Mouse (Mus musculus): Measurements from ENCODE around the gene Cd93.
A peak's percentile ranks its signal among the peaks of the same experiment; 100 is the strongest.

Gene Cd93

GRCm38 (mm10) chr2:148442172-148442571 lies 1.2 kb downstream of the Cd93 start:
- no peak for DNase-seq (ENCODE audit: low spot score in 2 of 2)

- no peak for DNase-seq (ENCODE audit: low spot score in 2 of 2)
Observed at GRCm38 (mm10) chr2:148441421-148441820, 1.9 kb downstream of the Cd93 start.

DNA sequence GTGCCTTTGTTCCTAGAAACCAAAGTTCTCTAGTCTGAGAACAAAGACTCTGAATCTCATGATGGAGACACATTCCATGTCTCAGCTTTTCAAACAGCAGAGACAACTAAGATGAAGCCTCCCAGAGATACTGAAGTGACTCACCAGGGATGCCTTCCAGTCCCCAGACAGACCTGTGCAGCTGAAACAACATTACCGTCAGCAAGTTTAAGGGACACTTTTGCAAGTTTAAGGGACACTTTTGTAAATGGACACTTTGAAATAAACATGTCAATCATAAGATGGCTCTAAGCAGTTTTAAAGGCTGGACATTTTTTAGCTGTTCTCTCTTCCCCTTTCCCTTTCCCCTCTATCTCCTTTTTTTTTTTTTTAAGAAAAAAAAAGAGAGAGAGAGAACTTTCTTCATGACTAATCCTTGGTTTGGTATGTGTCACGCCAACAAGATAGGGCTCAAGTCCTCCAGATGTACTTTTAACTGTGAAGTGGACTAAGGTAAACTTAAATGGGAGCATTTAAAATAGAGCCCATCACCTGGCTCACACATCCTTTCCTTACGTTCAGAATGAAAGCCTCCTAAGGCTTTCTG lies 3.6 kb downstream of the Cd93 start:
- no peak for DNase-seq (ENCODE audit: low spot score in 2 of 2)

- no peak for DNase-seq (ENCODE audit: low spot score in 2 of 2)
Observed at GRCm38 (mm10) chr2:148436285-148436684, 7.1 kb downstream of the Cd93 start.

DNA sequence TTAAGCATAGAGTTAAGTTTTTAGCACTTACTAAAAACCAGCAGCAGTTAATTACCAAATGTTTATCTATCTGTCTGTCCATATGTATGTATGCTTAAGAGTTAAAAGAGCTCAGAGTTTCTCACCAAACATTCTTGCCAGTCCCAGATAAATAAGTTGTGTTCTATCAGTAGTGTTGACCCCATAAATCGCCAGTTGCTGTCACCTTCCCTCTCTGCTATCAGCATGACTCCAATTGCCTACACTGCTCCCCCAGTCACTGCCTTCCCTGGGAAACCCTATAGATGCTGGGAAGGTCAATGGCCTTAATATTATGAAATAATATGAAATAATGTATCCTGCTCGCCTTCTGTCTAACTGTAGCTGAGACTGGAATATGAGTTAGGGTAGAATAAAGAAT lies 11.0 kb downstream of the Cd93 start:
- no peak for DNase-seq (ENCODE audit: low spot score in 2 of 2)

- DNase-seq (ENCODE audit: low spot score in 2 of 2): no peak
Observed at GRCm38 (mm10) chr2:148430941-148431340, 12.4 kb downstream of the Cd93 start.

DNA sequence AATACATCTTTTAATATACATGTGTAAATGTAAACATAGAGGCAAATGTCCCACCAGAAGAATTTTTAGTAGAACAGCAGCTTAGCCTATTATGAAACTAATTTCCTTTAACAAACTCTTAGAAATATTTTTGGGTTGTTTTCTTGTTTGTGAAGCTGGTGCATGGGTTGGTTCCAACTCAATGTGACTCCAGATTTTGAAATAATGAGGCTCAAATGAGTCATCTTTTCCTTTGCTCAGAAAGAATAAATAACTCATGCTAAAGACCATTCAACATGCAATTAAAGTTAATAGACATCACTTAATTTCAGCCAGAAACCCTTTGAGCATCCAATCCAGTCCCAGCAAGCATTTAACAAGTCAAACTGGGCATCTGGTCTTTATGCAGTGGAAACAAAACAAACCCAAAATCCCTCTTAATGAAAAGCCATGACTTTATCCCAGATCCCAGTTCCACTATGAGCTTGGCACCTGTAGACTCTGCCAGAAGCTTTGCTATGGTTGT lies 14.3 kb downstream of the Cd93 start:
- DNase-seq (ENCODE audit: low spot score in 2 of 2): no peak

DNA sequence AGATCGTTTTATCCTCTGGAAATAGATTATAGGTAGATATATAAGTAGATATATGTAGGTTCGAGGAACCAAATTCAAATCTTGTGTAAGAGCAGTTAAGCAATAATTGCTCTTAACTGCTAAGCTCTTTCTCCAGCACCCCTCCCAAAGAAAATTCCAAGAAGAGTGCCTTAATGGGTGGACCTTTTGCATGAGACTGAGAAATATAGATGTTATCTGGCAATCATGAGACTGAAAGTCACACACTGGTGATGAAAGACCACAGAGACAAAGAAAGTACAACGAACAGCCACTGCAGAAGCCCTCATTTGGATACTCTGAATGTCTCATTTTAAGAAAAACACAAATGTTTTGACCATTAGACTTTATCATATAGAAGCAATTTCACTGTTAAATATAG lies 14.8 kb downstream of the Cd93 start:
- no peak for DNase-seq (ENCODE audit: low spot score in 2 of 2)

GRCm38 (mm10) chr2:148427553-148427952 lies 15.8 kb downstream of the Cd93 start:
- DNase-seq (ENCODE audit: low spot score in 2 of 2): no peak

DNA sequence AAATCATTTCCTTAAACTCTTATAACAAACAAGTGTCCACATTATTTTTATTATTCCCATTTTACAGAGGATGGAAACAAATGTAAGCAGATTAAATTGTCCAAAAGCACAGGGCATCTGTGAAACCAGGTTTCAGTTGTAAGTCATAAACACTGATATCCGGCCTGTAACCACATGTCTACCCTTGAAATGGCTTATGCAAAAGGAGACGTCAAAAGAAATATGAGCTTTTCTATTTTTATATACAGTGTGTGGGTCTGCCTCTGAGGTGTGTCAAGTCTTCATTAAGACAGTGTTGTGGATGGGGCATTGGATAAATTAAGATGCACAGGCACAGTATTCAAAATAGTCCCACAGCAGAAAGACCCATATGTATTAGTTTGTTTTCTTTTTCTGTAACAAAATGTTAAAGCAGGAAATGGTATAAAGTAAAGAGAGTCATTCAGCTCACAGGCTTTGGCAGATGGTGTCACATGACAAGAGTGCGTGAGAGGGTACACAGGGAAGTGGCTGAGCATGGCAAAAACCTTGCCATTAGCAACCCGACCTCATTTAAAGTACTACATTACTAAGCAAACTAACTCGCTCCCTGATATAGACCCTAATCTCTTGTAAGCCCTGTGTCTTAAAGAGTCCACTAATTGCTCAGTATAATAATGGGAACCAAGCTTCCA lies 17.5 kb downstream of the Cd93 start:
- no peak for DNase-seq (ENCODE audit: low spot score in 2 of 2)

DNA sequence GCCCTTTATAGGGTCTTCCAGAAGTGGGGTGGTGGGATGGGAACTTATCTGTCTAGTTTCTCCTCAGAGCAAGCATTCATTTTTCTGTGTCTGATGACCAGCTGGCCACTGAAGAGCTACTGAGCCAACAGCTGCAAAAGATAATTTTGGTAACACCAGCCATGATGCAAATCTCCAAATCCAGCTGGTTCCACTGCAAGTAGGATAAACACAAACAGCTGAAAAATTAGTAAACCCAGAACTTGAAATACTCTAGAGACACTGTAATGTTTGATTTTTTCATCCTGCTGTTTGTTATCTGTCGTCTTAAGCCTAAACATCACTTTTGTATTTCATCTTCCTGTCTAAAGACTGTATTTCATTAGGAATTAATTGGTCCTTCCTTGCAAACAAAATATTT lies 21.7 kb downstream of the Cd93 start:
- DNase-seq (ENCODE audit: low spot score in 2 of 2): no peak

GRCm38 (mm10) chr2:148421112-148421511 lies 22.3 kb downstream of the Cd93 start:
- no peak for DNase-seq (ENCODE audit: low spot score in 2 of 2)

DNA sequence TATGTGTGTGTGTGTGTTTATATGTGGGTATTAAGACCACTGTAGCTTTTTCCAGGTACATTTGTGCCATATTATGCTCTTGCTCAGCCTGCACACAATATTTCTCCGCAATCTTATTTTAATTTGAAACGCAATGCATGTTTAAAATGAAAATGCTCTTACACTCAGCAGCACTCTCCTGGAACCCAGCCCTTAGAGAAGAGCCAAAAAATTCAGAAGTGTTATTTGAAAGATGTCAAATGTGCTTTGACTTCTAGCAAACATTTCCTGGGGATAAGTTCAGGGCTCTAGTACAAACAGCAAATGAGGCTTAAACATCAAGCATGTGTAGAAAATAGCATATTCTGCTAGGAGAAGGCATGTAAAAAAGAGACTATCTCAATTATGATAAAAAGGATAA lies 23.6 kb downstream of the Cd93 start:
- no peak for DNase-seq (ENCODE audit: low spot score in 2 of 2)

DNA sequence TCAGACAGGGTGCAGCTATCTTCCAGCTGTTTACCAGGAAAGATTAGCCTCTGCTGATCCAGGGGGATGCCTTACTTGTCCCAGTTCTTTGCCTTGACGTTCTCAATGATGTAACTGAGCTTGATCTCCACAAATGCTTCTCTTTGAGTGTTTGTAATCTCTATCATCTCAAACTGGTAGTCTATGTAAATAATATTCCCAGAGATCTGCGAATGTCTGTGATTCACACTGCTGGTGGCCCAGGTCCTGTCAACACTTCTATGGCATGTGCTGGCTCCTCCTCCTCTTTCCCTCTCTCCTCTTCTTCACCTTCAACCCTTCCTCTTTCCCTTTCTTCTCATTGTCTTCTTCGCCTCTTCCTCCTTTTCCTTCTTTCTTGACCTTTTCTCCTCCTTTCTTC lies 24.2 kb downstream of the Cd93 start:
- no peak for DNase-seq (ENCODE audit: low spot score in 2 of 2)

GRCm38 (mm10) chr2:148409821-148410220 lies 33.5 kb downstream of the Cd93 start:
- no peak for DNase-seq (ENCODE audit: low spot score in 2 of 2)

GRCm38 (mm10) chr2:148409141-148409540 lies 34.2 kb downstream of the Cd93 start:
- peak; percentile 67 to 79 for DNase-seq (ENCODE audit: low spot score in 2 of 2)

GRCm38 (mm10) chr2:148408761-148409120 lies 34.6 kb downstream of the Cd93 start:
- no peak for DNase-seq (ENCODE audit: low spot score in 2 of 2)

DNA sequence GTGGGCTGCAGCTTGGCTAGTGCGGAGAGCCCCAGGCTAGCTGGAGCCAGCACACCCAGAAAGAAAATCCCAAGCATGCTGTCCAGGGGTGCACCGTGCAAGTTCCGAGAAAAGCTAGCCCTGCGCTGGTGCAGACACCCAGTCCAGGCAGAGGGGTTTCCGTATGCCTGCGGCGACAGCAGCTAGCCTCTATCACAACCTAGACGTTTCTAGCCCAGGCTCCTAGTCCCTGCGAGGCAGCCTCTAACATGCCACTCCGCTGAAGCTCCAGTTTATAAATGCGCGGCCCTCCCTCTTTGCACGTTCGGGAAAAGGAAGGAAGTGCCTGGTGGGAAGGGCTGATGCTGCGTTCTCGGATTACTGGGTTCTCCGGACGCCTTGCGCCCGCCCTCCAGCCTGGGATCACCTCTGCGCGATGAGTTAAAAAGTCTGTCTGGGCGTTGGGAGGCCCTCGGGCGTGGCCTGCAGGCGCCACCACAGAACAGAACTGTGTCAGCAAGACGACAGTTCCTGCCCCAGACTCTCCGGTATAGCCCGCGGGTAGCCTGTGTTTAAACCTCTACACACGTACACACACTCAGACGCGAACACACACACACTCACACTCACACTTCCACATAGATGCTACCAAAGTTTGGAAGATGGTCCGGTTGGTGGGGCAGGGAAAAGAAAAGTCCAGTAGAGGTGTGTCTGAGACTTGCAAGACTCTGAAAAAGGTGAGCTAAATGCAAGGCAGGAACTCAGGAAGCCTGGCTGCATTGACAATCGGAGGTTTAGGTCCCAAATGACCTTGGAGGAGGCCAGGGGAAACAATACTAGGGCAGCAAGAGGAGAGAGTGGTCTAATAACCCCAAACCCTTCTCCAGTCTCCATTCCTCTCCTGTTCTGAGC lies 35.2 kb downstream of the Cd93 start, which contains the start of gene Thbd:
TSS of gene Thbd (minus strand) at position 319 of the 891 bp plus-strand sequence.
- no peak for DNase-seq (ENCODE audit: low spot score in 2 of 2)

- DNase-seq (ENCODE audit: low spot score in 2 of 2): no peak
Observed at GRCm38 (mm10) chr2:148406971-148407869, 36.1 kb downstream of the Cd93 start.

DNA sequence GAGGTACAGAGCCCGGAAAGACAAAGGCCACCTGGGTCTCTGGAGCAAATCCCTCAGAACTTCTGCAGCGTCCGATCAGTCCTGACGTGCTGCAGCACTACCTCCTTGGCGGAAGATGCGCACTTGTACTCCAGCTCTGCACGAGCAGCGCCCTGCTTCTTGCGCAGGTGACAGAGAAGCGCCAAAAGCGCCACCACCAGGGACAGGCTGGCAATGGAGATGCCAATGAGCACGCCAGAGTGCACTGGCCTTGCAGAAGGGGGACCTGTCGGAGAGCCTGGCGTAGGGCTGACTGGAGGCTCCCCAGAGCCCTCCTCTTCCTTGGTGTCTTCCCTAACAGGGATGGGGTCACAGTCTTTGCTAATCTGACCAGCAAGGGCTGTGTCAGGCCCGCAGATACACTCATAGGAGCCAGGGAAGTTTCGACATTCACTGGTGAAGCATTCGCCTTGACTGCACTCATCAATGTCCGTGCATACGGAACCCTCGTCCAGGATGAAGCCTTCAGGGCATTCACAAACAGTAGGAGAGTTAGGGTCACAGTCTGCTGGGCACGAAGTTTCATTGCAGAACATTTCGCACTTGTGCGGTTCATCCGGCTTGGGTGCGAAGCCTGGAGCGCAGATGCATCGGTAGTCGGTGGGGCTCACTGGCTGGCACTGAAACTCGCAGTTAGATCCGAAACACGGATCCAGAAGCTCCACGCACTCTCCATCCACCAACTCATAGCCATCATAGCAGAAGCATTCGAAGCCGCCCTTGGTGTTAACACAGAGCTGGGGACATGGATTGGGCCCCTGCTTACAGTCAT lies 37.0 kb downstream of the Cd93 start:
- DNase-seq (ENCODE audit: low spot score in 2 of 2): peak in 1 of 2 experiments; percentile 17

GRCm38 (mm10) chr2:148404906-148405305 lies 38.5 kb downstream of the Cd93 start:
- no peak for DNase-seq (ENCODE audit: low spot score in 2 of 2)
